Mouse (Mus musculus): ENCODE measurements at regions not wholly inside any gene's neighbourhood (a gene's known extent, or its start where the extent isn't known, plus 50 kb on each side); places are given as distances from the start of the nearest gene placed in this dataset.
"Not testable (repeated sequence)": the region's sequence is repeated elsewhere in the genome, so short reads cannot be mapped to it uniquely, and the experiment has no call there.

- no peak for DNase-seq (ENCODE audit: low spot score in 2 of 2)
Measured at GRCm38 (mm10) chr8:26600127-26600526, 377.0 kb upstream of the Zfp703 start.

- no peak for DNase-seq (ENCODE audit: low spot score in 2 of 2)
Measured at GRCm38 (mm10) chr8:26608001-26608400, 369.1 kb upstream of the Zfp703 start.

GRCm38 (mm10) chr8:26608588-26608987 is 368.5 kb upstream of the Zfp703 start:
- no peak for DNase-seq (ENCODE audit: low spot score in 2 of 2)

GRCm38 (mm10) chr8:26612153-26612552 is 365.0 kb upstream of the Zfp703 start:
- no peak for DNase-seq (ENCODE audit: low spot score in 2 of 2)

GRCm38 (mm10) chr8:26622311-26623052 is 354.6 kb upstream of the Zfp703 start:
- no peak for DNase-seq (ENCODE audit: low spot score in 2 of 2)

- no peak for DNase-seq (ENCODE audit: low spot score in 2 of 2)
Measured at GRCm38 (mm10) chr8:26626186-26626585, 350.9 kb upstream of the Zfp703 start.

- DNase-seq (ENCODE audit: low spot score in 2 of 2), result no peak
Measured at GRCm38 (mm10) chr8:26626651-26627077, 350.5 kb upstream of the Zfp703 start.

GRCm38 (mm10) chr8:26627191-26627891 is 349.8 kb upstream of the Zfp703 start:
- no peak for DNase-seq (ENCODE audit: low spot score in 2 of 2)

- DNase-seq (ENCODE audit: low spot score in 2 of 2), result no peak
Measured at GRCm38 (mm10) chr8:26630544-26630943, 346.6 kb upstream of the Zfp703 start.

- no peak for DNase-seq (ENCODE audit: low spot score in 2 of 2)
Measured at GRCm38 (mm10) chr8:26635701-26636100, 341.4 kb upstream of the Zfp703 start.

- DNase-seq (ENCODE audit: low spot score in 2 of 2), result not testable (repeated sequence)
Measured at GRCm38 (mm10) chr8:26645375-26645774, 331.8 kb upstream of the Zfp703 start.

- no peak for DNase-seq (ENCODE audit: low spot score in 2 of 2)
Measured at GRCm38 (mm10) chr8:26650287-26650686, 326.8 kb upstream of the Zfp703 start.

- no peak for DNase-seq (ENCODE audit: low spot score in 2 of 2)
Measured at GRCm38 (mm10) chr8:26655897-26656296, 321.2 kb upstream of the Zfp703 start.

- DNase-seq (ENCODE audit: low spot score in 2 of 2), result no peak
Measured at GRCm38 (mm10) chr8:26656310-26657075, 320.6 kb upstream of the Zfp703 start.

GRCm38 (mm10) chr8:26659381-26659780 is 317.7 kb upstream of the Zfp703 start:
- no peak for DNase-seq (ENCODE audit: low spot score in 2 of 2)

- no peak for DNase-seq (ENCODE audit: low spot score in 2 of 2)
Measured at GRCm38 (mm10) chr8:26669541-26669940, 307.6 kb upstream of the Zfp703 start.

GRCm38 (mm10) chr8:26672486-26673395 is 304.4 kb upstream of the Zfp703 start:
- DNase-seq (ENCODE audit: low spot score in 2 of 2), result no peak

- DNase-seq (ENCODE audit: low spot score in 2 of 2), result no peak
Measured at GRCm38 (mm10) chr8:26677584-26678138, 299.5 kb upstream of the Zfp703 start.

- peak in 1 of 2 experiments; percentile 18 for DNase-seq (ENCODE audit: low spot score in 2 of 2)
Measured at GRCm38 (mm10) chr8:26680891-26681381, 296.2 kb upstream of the Zfp703 start.

- peak in 1 of 2 experiments; percentile 25 for DNase-seq (ENCODE audit: low spot score in 2 of 2)
Measured at GRCm38 (mm10) chr8:26687146-26687545, 290.0 kb upstream of the Zfp703 start.

GRCm38 (mm10) chr8:26688035-26688434 is 289.1 kb upstream of the Zfp703 start:
- DNase-seq (ENCODE audit: low spot score in 2 of 2), result no peak

Measured in frontal cortex, postnatal 14 days (tissue).